Comparison of ENCODE assay signal across 8 mouse cellular contexts in genomic region chr6:29762524-29762923, GRCm38 (mm10). TPM values are rescaled to one million over a fixed set of nuclear protein-coding genes. Genes with fewer than 3 reads are reported as not detected.
A peak's percentile ranks its signal among the peaks of the same experiment; 100 is the strongest.
DNase-seq lines count a peak whose midpoint lies in the region; ATAC-seq and TF ChIP-seq lines count a peak whose summit lies in the region.

No protein-coding gene starts in this region.

- peaks cover 41% of the 10 kb centered on the region for H3K36me3 ChIP-seq in forebrain, embryonic 10.5 days (replicated peaks)
- H3K36me3 ChIP-seq in forebrain, embryonic 15.5 days, result no peaks in the 10 kb centered on the region
- peaks cover 7% of the 10 kb centered on the region for H3K36me3 ChIP-seq in neural tube, embryonic 11.5 days (ENCODE audit: control insufficient read depth, insufficient read depth, low read length)
- H3K36me3 ChIP-seq in neural tube, embryonic 15.5 days, result 0 out of 2 replicates have a peak, but pooled peaks cover 2% of the 10 kb centered on the region
- H3K36me3 ChIP-seq in thymus, adult 2 months (ENCODE audit: control insufficient read depth, insufficient read depth, low read length), result no peaks in the 10 kb centered on the region

- no peak for ATAC-seq in forebrain, embryonic 15.5 days (replicated peaks)
- ATAC-seq in neural tube, embryonic 11.5 days (ENCODE audit: insufficient read depth, low FRiP score, low TSS enrichment), result no peak
- ATAC-seq in neural tube, embryonic 15.5 days (ENCODE audit: low FRiP score), result no peak
- ATAC-seq in erythroblast, adult 5-6 weeks (replicated peaks; ENCODE audit: low FRiP score, poor library complexity, severe bottlenecking), result 0 out of 2 replicates have a peak, but pooled peaks have one; percentile 53
- ATAC-seq in cerebellum, adult (ENCODE audit: insufficient number of reproducible peaks, low FRiP score, low TSS enrichment), result no peak

- TF ChIP-seq CTCF in thymus, adult 2 months (IDR thresholded peaks at IDR 0.05; ENCODE audit: borderline replicate concordance, control insufficient read depth, extremely low read depth, insufficient read depth, low read length, poor library complexity), result no peak

- no peaks in the 10 kb centered on the region for H3K9me3 ChIP-seq in forebrain, embryonic 10.5 days
- no peaks in the 10 kb centered on the region for H3K9me3 ChIP-seq in forebrain, embryonic 15.5 days
- no peaks in the 10 kb centered on the region for H3K9me3 ChIP-seq in neural tube, embryonic 11.5 days (ENCODE audit: control insufficient read depth, low read length)
- no peaks in the 10 kb centered on the region for H3K9me3 ChIP-seq in neural tube, embryonic 15.5 days (replicated peaks)

- H3K4me3 ChIP-seq in forebrain, embryonic 10.5 days, result no peak overlapping the region
- no peak overlapping the region for H3K4me3 ChIP-seq in forebrain, embryonic 15.5 days
- H3K4me3 ChIP-seq in neural tube, embryonic 11.5 days (ENCODE audit: low read depth, low read length), result no peak overlapping the region
- H3K4me3 ChIP-seq in neural tube, embryonic 15.5 days (replicated peaks), result no peak overlapping the region
- H3K4me3 ChIP-seq in thymus, adult 2 months (ENCODE audit: control insufficient read depth, insufficient read depth, low read length), result no peak overlapping the region

- no peak overlapping the region for H3K9ac ChIP-seq in forebrain, embryonic 15.5 days (replicated peaks)
- no peak overlapping the region for H3K9ac ChIP-seq in neural tube, embryonic 11.5 days (ENCODE audit: low read length)
- no peak overlapping the region for H3K9ac ChIP-seq in neural tube, embryonic 15.5 days (replicated peaks)

- H3K4me1 ChIP-seq in forebrain, embryonic 10.5 days, result no peaks in the 10 kb centered on the region
- H3K4me1 ChIP-seq in forebrain, embryonic 15.5 days, result peaks cover 2% of the 10 kb centered on the region; the same call in 1 of the 2 replicates
- H3K4me1 ChIP-seq in neural tube, embryonic 11.5 days (ENCODE audit: control insufficient read depth, insufficient read depth, low read length), result no peaks in the 10 kb centered on the region
- 0 out of 2 replicates have a peak, but pooled peaks cover 2% of the 10 kb centered on the region for H3K4me1 ChIP-seq in neural tube, embryonic 15.5 days
- H3K4me1 ChIP-seq in thymus, adult 2 months (replicated peaks; ENCODE audit: control insufficient read depth, insufficient read depth, low read length), result no peaks in the 10 kb centered on the region

- no peaks in the 10 kb centered on the region for H3K27me3 ChIP-seq in forebrain, embryonic 10.5 days (ENCODE audit: poor library complexity, severe bottlenecking)
- no peaks in the 10 kb centered on the region for H3K27me3 ChIP-seq in forebrain, embryonic 15.5 days
- no peaks in the 10 kb centered on the region for H3K27me3 ChIP-seq in neural tube, embryonic 11.5 days (ENCODE audit: control insufficient read depth, insufficient read depth, low read length)
- no peaks in the 10 kb centered on the region for H3K27me3 ChIP-seq in neural tube, embryonic 15.5 days (replicated peaks)
- H3K27me3 ChIP-seq in thymus, adult 2 months (ENCODE audit: control insufficient read depth, insufficient read depth, low read length), result no peaks in the 10 kb centered on the region

- peak; percentile 35 for DNase-seq in forebrain, embryonic 10.5 days (ENCODE audit: extremely low spot score, low spot score)
- DNase-seq in neural tube, embryonic 11.5 days (ENCODE audit: low spot score), result peak; percentile 37
- peak; percentile 42 for DNase-seq in mesoderm, embryonic 11.5 days (ENCODE audit: low read depth, low spot score)
- no peak for DNase-seq in thymus, adult 2 months

- H3K27ac ChIP-seq in forebrain, embryonic 10.5 days, result no peak overlapping the region
- H3K27ac ChIP-seq in forebrain, embryonic 15.5 days (replicated peaks), result no peak overlapping the region
- no peak overlapping the region for H3K27ac ChIP-seq in neural tube, embryonic 11.5 days (ENCODE audit: low read depth, low read length)
- no peak overlapping the region for H3K27ac ChIP-seq in neural tube, embryonic 15.5 days (replicated peaks)
- H3K27ac ChIP-seq in thymus, adult 2 months (ENCODE audit: control insufficient read depth, insufficient read depth, low read length), result no peak overlapping the region

- no peak for TF ChIP-seq POLR2A in thymus, adult 2 months (IDR thresholded peaks at IDR 0.05; ENCODE audit: control insufficient read depth, extremely low read depth, insufficient read depth, low read length, poor library complexity)

- WGBS in forebrain, embryonic 10.5 days, result 63% methylated on average over 4 of the region's 4 CpGs
- 61% methylated on average over 4 of the region's 4 CpGs for WGBS in forebrain, embryonic 15.5 days
- 68% methylated on average over 4 of the region's 4 CpGs for WGBS in neural tube, embryonic 11.5 days
- WGBS in neural tube, embryonic 15.5 days, result 64% methylated on average over 4 of the region's 4 CpGs
- 89% methylated on average over 4 of the region's 4 CpGs for WGBS in thymus, adult 2 months

- H3K4me2 ChIP-seq in forebrain, embryonic 15.5 days (replicated peaks), result no peak overlapping the region
- no peak overlapping the region for H3K4me2 ChIP-seq in neural tube, embryonic 11.5 days (ENCODE audit: low read depth)
- H3K4me2 ChIP-seq in neural tube, embryonic 15.5 days, result no peak overlapping the region

RNA-seq across cellular contexts. Expression of gene Ahcyl2, which starts 5.3 kb away (rescaled TPM):
- polyA plus RNA-seq in forebrain, embryonic 10.5 days (2016; fragmentation: Nextera tagmentation; extraction: Ambion mirVana), result 13.5 and 15.1 TPM in 2 replicates
- polyA plus RNA-seq in forebrain, embryonic 15.5 days (2015; fragmentation: Nextera tagmentation; extraction: Ambion mirVana), result 12.9 and 13.0 TPM in 2 replicates
- 11.8 and 12.3 TPM in 2 replicates for polyA plus RNA-seq in neural tube, embryonic 11.5 days (2014; fragmentation: Nextera tagmentation; extraction: Ambion mirVana)
- polyA plus RNA-seq in neural tube, embryonic 15.5 days (2015; fragmentation: Nextera tagmentation; extraction: Ambion mirVana), result 19.4 and 20.8 TPM in 2 replicates
- 7.1 and 15.2 TPM in 2 replicates for total RNA-seq in erythroblast, adult 5-6 weeks (2015; ENCODE audit: low replicate concordance)
- total RNA-seq in erythroblast, adult 5-6 weeks (2017; ENCODE audit: low replicate concordance), result 9.6 and 20.3 TPM in 2 replicates
- 35.3 and 44.1 TPM in 2 replicates for polyA plus RNA-seq in thymus, adult 2 months (2012; rRNA removed)

RNA-seq across cellular contexts. Expression of gene Smo, which starts 27.2 kb away (rescaled TPM):
- 51.2 and 52.7 TPM in 2 replicates for polyA plus RNA-seq in forebrain, embryonic 10.5 days (2016; fragmentation: Nextera tagmentation; extraction: Ambion mirVana)
- 14.4 and 16.3 TPM in 2 replicates for polyA plus RNA-seq in forebrain, embryonic 15.5 days (2015; fragmentation: Nextera tagmentation; extraction: Ambion mirVana)
- polyA plus RNA-seq in neural tube, embryonic 11.5 days (2014; fragmentation: Nextera tagmentation; extraction: Ambion mirVana), result 46.9 and 49.6 TPM in 2 replicates
- polyA plus RNA-seq in neural tube, embryonic 15.5 days (2015; fragmentation: Nextera tagmentation; extraction: Ambion mirVana), result 10.8 and 18.3 TPM in 2 replicates
- total RNA-seq in erythroblast, adult 5-6 weeks (2015; ENCODE audit: low replicate concordance), result 3.3 and 4.0 TPM in 2 replicates
- total RNA-seq in erythroblast, adult 5-6 weeks (2017; ENCODE audit: low replicate concordance), result 0.60 and 2.6 TPM in 2 replicates
- polyA plus RNA-seq in thymus, adult 2 months (2012; rRNA removed), result 48.9 and 51.4 TPM in 2 replicates
